Mouse (Mus musculus): ENCODE data around the gene F7.

The F7 gene

DNA sequence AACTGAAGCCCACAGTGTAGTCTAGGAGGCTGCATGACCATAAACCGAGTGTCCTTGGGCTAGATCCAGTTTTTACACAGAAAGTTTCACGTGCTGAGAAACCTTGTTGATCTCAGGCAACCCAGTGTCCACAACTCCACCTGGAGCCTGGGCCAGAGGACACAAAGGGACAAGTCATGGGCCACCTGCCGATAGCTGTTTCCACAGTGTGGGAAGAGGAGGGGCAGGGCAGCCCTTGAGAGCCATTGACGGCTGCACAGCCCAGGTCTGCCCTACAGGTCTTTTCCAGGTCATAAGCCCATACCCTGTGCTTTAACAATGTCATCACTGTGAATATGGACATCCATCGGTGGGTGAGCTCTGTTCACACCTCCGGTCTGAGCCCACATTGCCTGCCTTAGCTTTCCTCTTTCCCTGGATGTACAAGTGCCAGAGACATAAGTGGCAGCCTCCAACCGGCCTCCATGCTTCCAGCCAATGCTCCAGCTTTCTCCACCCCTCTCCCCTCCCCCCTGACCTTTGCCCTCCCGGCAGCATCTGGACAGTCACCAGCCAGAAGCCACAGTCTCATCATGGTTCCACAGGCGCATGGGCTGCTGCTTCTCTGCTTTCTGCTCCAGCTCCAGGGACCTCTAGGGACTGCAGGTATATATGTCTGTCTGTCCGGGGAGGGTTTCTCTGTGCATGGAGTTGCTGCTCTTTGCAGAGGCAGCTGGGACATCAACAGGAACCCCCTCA, at the start of gene F7:
F7 (plus strand) TSS at position 548 of the 738 bp plus-strand sequence.
- in situ Hi-C loops (cut with MboI, MseI), result no loop called here

DNA sequence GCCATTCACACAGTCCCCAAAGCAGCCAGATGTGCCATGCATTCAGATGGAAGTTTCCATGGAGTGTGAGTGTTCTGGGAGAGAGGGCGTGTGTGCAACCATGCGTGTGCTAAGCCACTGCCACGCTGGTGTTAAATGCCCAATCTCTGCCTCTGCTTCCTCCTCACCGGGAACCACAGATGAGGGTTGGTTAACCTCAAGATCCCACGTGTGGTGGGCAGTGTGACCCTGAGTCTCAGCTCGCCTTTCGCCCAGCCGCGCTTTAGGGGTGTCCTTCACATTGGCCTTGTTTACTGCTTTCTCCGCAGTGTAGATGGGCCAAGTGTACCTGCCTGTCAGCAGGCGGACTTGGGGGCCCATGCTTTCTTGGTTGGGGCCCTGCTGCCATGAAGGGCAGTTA, 49.5 kb upstream of the F7 start:
- in situ Hi-C loops (cut with MboI, MseI), result no loop called here

DNA sequence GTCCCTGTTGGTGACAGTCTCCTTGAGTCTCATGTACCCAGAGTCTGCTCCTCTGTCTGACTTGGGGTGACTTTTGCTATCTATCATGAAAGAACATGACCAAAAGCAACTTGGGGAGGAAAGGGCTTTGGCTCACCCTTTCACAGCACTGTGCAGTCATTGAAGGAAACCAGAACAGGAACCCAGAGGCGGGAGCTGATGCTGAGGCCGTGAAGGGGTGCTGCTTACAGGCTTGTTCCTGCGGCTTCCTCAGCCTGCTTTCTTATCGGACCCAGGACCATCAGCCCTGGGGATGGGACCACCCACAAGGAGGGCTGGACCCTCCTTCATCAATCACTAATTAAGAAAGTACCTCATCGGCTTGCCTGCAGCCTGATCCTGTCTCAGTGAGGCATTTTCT, 49.1 kb upstream of the F7 start:
- in situ Hi-C loops (cut with MboI, MseI), result no loop called here

DNA sequence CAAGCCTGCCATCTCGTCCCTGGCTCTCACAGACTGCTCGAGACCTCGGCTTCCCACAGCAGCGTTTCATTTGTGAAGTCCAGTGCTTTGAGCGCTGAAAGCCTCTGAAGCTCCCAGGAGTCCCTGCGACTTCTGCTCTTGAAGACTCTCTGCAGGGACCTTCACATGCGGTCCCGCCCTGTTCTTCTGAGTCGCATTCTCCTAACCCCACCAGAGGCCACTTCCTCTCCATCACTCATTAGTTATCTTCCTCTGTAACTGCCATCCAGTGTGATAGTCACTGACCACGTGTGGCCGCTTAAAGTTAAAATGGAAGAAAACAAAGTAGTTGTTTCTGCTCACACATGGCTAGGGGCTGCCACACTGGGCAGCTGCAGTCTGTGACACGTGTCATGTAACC, 48.5 kb upstream of the F7 start:
- in situ Hi-C loops (cut with MboI, MseI), result no loop called here

DNA sequence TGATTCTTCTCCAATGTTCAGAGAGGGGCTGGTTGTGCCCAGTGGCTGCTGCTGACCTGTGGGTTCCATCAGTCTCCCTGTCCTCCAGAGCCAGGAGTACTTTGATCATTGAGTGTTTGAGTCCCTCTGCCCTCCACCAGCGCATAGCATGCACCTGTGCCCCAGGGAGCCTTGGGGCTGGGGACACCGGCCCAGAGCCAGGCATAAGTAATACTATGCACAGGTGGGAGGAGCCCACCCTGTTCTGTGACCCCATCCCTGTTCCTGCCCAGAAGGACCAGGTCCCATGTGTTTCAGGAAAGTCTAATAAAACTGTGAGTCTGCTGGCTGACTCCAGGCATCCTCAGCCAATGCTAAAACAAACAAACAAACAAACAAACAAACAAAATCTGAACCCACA, 47.5 kb upstream of the F7 start:
- in situ Hi-C loops (cut with MboI, MseI), result no loop called here

DNA sequence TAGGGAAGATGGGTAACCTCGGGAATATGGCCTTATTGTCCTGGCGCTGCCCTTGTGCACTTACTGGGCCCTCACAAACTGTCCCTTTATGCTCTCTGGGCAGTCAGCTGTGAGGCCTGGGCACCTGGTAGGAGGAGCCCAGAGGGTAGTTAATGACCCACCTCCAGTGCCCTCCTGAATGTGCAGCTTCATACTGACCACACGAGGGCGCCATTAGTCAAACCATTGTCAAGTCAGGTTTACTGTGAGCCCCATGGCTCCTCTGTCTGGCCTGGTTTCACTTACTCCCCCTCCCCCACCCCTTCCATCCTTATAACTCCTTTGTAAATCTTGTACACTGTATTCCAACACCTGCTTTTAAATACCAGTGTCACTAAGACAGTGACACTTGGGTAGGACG, 47.1 kb upstream of the F7 start:
- in situ Hi-C loops (cut with MboI, MseI), result no loop called here

DNA sequence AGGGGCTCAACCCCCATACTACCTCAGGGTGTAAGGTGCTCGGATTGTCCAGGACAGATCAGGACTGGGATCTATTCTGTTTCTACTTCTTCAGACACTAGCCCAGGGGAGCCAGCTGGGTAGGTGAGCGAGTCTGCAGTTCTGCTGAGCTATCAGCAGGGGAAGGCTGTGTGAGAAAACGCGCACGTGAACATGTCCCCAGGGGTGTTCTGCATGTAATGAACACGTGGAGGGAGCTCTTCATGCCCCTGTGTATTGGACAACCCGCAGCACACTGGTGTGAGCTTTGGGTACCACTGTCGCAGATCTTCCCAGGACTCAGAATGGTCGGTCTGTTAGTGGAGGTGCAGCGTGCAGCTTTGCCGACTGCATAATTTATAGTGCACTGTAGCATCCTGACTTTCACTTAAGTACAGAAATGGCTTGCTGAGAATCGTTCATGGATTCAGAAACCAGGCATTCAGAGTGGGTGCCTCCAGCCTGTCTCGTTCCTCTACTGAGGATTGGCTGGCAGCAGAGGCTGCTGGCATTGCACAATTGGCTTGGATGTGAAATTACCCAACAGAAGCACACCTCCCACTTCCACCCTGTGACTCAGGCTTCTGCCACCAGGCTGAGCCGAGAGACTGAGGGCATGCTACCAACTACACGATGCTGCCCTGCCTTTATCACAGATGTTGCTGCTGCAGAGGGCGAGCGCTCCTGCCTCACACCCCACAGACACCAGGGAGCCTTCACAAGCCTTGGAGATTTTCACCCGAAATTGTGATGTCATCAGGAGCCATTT, 42.0 kb upstream of the F7 start:
- in situ Hi-C loops (cut with MboI, MseI), result loop anchor here (10.0 kb wide), 1 partner anchor 261 kb away; no protein-coding TSS in a partner anchor

DNA sequence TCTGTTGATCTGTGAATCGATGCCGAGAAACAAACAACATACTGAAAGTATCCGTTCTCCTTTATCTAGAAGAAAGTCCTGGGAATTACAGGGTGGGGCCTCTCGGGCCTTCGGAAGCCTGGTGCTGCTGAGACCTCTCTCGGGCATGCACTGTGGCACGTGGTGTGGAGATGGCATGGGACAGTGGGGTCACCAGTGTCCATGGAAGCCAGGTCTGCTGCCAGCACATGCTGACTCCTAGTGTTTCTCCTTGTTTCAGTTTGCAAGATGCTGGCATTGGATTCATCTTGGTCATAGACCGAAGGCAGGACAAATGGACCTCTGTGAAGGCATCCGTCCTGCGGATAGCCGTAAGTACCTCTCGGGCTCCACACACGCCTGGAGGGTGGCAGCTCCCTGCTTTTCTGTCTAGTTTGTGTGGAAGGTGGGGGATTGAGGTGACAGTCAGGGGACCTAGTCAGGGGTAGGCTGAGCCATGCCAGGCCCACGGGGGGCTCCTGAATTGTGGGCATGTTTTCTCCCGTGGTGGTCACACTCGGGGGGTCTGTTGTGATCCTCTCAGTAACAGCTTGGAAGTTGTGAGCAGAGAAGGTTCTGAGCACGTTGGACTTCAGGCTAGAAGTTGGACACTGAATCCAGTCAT, 41.1 kb upstream of the F7 start:
- in situ Hi-C loops (cut with MboI, MseI), result loop anchor here (10.0 kb wide), 1 partner anchor 260 kb away; no protein-coding TSS in a partner anchor

DNA sequence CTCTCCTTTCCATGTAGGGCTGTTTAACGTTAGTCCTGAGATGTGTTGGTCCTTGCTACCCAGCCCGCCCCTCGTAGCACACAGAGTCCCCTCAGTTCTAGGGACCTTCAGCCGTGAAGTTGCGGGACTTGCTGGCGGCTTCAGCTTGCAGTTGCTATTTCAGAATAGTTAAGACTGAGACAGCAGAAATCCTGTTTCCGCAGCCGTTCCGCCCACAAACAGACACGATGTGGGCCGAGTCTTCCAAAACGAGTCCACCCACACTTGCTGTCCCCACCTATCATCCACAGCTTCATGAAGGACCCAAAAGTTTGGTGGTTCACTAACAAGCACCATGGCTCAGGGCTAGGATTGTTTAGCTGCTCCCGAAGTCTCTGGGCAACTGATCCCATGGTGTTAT, 40.6 kb upstream of the F7 start:
- in situ Hi-C loops (cut with MboI, MseI), result loop anchor here (10.0 kb wide), 1 partner anchor 260 kb away; no protein-coding TSS in a partner anchor

DNA sequence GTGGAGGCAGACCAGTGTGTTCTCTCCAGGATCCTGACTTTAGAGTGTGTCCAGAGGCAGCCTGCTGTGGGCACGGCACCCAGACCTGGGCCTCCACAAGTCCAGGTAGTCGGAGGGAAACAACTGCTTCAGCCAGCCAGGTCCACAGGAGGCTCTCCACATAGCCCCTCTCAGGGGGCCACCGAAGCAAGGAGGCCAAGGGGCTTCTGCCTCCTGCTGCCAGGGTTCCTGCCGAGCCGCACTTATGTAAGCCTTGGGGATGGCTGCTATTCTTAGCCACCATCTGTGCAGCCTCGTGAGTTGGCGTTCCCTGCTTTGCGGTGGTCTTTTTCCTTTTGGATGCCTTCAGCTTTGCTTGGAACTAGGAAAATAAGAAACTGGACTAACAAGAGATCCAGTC, 38.3 kb upstream of the F7 start:
- in situ Hi-C loops (cut with MboI, MseI), result loop anchor here (10.0 kb wide), 1 partner anchor 257 kb away; no protein-coding TSS in a partner anchor

DNA sequence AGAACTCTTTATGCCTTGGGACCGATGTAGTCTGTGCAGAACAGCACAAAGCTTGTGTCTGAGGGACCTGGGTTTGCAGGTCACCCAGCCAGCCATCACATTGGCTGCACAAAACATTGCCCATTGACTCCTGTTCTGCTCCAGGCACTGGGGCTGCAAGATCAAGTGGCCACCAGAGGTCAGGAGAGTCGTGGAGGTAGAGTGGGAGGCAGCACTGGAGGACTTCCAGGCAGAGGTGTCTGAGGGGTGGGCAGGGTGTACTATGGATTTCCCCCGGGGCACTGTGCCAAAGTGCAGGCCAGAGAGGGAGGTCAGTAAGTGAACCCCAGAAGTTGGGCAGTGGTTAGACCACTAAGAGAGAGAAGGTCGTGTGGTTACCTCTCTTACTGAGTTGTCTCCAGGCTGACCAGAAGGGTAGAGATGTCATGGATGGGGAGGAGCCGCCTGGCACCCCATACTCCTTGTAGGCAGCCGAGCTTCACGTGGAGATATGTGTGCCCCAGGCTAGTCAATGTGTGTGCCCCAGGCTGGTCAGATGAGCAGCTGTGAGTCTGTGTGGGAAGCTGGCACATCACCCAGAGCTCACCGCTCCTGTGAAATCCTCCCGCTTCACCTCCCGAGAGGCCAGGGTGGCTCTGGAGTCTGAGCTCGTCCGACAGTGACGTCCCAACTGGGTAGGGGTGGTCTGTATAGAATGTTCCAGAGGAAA, 37.0 kb upstream of the F7 start:
- in situ Hi-C loops (cut with MboI, MseI), result loop anchor here (10.0 kb wide), 1 partner anchor 256 kb away; no protein-coding TSS in a partner anchor

DNA sequence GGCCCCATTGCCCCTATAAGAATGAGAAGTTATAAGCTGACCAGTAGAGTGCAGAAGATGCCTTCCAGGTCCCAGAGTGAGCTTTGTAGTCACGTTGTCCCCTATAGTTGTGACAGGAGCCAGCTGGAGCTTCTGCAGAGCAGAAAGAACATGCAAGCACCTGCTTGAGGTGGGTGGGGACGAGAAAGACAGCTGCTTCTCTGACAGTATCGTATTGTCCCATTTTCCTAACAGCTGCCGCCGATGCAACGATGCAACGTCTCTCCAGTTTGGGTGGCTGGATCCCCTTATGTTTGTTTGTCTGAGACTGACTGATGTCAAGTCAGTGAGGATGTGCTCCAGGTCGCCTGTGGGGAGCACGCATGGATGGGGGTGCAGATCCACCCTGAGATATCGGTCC, 34.4 kb upstream of the F7 start:
- in situ Hi-C loops (cut with MboI, MseI), result no loop called here

DNA sequence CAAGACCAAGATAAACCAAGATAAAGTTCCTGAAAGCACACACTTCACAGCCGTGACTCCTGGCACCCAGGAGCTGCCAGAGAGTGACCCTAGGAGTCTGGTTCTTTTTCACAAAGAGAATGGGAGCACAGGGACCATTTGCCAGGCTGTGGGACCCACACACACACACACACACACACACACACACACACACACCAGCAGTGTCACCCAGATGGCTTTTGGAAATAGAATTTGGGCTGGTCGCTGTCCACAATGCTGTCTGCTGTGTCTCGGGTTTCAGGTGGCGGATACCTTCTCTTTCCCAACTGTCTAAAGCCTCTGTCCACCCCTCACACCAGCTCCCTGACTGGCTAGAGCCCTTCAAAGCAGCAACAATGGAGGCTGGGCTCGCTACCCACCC, 31.4 kb upstream of the F7 start:
- in situ Hi-C loops (cut with MboI, MseI), result no loop called here

DNA sequence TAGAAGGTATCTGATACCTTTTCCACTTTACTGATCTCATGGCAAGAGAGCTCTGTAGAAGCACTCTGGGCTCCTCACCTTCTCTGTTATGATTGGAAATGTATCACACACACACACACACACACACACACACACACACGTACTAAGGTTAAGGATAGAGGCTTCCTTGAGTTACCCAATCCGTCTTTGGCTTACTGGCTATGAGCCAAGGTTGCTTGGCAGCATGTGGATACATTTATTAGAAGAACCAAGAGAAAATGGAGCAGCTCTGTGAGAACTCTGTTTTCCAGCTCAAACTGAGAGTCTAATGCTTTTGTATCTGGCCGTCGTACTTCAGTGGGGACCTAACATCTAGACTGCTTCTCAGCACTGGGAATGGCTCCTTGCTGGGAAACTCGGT, 30.4 kb upstream of the F7 start:
- in situ Hi-C loops (cut with MboI, MseI), result no loop called here

DNA sequence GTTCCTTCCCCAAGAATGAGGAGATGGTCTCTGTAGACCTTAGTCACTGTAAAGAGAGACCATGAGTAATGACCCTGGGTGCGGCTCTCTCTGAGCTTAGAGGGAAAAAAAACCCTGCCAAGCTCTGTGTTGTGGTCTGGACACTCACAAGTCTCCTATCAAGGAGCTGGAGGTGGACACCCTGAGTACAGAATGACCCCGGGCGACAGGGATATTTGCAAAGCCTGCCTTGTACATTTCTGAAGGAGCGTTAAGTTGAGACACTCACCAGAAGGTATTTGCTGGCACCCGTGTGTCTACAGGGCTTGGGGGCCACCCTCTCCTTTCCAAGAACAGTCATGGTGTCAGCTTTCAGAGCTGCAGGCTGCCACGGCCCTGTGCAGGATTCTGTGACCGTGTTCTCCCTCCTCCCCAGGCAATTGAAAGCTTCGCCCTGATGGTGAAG, 29.0 kb upstream of the F7 start:
- in situ Hi-C loops (cut with MboI, MseI), result no loop called here

DNA sequence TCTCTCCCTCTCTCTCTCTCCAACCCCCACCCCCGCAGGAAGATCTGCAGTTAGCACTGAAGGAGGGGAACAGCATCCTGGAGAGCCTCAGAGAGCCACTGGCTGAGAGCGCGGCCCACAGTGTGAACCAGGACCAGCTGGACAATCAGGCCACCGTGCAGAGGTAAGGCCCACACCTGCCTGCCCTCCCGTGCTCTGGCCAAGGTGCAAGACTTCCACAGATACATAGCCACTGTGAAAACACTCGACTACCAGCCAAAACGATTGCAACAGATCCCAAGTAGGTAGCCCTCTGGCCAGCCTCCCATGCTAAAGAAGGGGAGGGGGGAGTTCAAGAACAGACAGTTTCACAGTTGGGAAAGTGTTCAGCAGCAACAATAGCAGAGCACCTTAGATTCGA, 27.5 kb upstream of the F7 start:
- in situ Hi-C loops (cut with MboI, MseI), result no loop called here

DNA sequence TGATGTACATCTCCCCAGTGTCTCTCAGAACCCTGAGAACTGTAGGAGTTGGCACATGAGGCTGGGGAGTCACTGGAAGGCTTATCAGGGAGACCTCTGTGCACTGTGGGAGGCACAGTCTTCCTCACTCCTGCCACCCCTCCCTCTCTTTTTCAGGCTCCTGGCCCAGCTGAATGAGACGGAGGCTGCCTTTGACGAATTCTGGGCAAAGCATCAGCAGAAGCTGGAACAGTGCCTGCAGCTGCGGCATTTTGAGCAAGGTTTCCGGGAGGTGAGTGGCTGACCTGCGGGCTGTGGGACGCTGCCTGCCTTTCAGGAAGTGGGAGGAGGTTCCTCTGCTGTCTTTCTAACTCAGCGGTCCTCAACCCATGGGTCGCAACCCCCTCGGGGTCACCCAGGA, 26.0 kb upstream of the F7 start:
- in situ Hi-C loops (cut with MboI, MseI), result no loop called here

DNA sequence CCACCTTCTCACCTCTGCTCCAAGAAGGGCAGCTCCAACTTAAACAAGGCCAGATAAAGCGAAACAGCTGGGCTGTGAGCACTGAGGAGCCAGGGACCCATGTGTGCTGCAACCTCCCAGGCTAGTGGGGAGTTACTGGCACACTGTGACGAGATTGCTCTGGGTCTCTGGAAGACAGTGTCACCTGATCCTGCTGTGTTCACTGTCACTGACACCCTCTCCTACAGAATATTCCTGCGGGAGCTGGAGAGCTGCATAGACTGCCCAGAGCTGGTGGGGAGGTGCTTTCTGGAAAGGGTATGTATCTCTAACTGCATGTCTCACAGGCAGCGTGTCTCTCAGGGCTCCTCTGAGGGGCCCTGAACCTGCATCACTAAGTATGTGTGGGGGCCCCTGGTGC, 18.4 kb upstream of the F7 start:
- in situ Hi-C loops (cut with MboI, MseI), result no loop called here

DNA sequence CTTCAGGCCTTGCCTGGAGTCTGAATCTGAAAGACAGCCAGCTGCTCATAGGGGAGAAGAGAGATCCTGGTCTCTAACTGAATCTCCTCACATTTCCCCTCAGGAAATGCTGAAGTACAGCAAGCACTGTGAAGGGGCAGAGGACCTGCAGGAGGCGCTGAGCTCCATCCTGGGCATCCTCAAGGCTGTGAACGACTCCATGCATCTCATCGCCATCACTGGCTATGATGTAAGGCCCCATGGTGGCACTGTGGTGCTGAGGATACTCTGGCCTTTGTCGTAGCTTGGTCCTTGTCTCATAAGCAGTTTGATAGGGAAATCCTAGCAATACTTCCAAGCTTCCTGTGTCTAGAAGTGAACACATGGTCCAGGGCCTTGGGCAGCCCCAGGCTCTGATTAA, 15.5 kb upstream of the F7 start:
- in situ Hi-C loops (cut with MboI, MseI), result no loop called here

DNA sequence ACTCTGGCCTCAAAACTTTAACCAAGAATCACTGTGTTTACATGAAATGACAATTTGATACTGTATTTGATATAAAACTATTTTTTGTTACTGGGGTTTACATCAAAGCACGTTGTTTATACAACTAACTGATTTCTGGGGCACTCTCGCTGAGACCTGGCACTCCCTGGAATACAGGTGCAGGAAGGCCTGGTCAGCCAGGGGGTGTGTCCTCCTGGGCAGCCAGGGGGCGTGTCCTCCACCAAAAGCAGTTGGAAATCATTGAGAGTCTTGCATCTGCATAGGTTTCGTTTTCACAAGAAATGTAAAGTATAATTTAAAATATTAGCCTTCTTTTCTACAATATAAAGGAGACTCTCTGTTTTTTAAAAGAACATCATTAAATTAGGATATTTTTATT, 6.3 kb upstream of the F7 start:
- in situ Hi-C loops (cut with MboI, MseI), result no loop called here

DNA sequence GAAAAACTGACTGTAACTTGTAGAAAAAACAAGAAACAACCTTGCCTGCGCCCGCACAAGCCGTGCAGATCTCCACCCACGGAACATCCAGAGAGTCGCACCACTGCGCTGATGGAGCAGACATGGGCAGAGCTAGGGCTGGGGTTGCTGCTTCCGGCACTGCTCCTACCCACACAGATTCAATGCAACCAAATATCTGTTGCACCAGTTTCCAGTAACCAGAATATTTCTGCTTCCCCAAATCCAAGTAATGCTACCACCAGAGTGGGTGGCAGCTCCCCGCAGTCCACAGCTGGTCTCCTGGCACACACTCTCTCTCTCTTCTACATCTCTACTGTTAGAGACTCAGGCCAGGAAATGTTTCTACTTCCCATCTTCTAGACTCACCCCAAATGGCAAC, 4.0 kb upstream of the F7 start:
- in situ Hi-C loops (cut with MboI, MseI), result no loop called here

DNA sequence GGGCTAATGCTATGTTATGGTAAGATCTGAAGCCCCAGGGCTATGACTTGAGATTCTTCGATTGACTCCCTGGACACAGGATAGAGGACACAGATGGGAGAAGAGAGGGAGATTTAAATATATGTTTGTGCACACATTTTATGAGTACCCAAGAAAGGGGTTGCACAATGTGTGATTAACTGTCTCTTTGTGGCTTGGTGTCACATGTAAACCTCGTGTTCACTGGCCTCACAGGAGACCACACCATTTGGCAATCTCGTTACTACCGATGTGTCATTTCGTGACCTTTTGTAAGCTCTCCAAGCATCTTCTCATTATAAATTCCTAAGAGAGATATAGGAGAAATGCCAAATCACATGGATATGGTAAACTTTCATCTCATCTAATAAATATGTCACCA, 1.8 kb downstream of the F7 start:
- in situ Hi-C loops (cut with MboI, MseI), result no loop called here

Data from regulatory T cell (primary cell).